Mouse (Mus musculus) olfactory bulb, adult 2 months (tissue): ENCODE results near the gene Secisbp2. TPM values are rescaled to one million over a fixed set of nuclear protein-coding genes. Genes with fewer than 3 reads are reported as not detected.

Experiments used
- H3K27ac ChIP-seq: fragments of 200-500 bp; 2 replicates; pipeline ENCODE4 v1.5.1; 2012; ENCODE audit warnings: low read depth, low read length; ENCODE audit not compliant: insufficient read depth
- H3K4me1 ChIP-seq: fragments of 200-500 bp; 2 replicates; pipeline ENCODE4 v1.6.1; 2012; ENCODE audit warnings: low read length; ENCODE audit not compliant: control insufficient read depth, insufficient read depth
- H3K4me3 ChIP-seq: fragments of 200-500 bp; 2 replicates; pipeline ENCODE4 v1.5.1; 2012; ENCODE audit warnings: mild to moderate bottlenecking, low read depth, low read length, moderate library complexity; ENCODE audit not compliant: insufficient read depth
- CTCF ChIP-seq: fragments of 200-500 bp; IDR thresholded peaks from 2 replicates; pipeline ENCODE4 v1.5.1; 2012; ENCODE audit warnings: low read depth, mild to moderate bottlenecking, low read length, moderate library complexity; ENCODE audit not compliant: insufficient read depth
- POLR2A ChIP-seq: fragments of 200-500 bp; IDR thresholded peaks from 2 replicates; pipeline ENCODE4 v1.6.1; 2012; ENCODE audit warnings: mild to moderate bottlenecking, low read depth, low read length, moderate library complexity; ENCODE audit not compliant: insufficient read depth
- WGBS: fragments of 180-500 bp; shearing (Covaris S2); methylation state at CpG from one replicate; pipeline ENCODE4 v1.1.7; 2018; 5-methylcytosine and 5-hydroxymethylcytosine counted together
- polyA plus RNA-seq: library from polyadenylated mRNA; stranded (reverse); fragments of >200 nt; gene quantifications from 2 replicates; pipeline ENCODE4 v1.2.4, GENCODE M21; 2012; ENCODE audit warnings: low replicate concordance; ENCODE audit not compliant: missing spikeins, insufficient read depth, insufficient read length

Secisbp2 gene
- polyA plus RNA-seq, 1 experiment, result not detected

DNA sequence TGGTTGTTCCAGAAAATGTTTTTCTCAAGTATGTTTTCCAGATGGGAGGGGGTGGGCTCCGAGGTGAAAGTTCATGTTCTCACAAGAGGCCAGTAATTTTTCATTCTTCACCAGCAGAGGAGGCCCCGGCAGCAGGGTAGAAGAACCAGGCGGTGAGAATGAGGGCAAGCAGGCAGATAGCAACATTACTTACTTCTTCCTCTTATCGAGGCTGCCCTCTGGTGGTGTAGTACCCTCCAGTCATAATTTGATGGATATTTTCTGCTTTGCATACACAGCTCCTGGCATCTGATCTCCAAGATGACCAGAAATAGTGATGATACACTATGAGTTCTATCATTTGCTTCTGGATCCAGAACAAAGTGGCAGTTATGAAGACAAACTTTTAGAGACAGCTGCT, 12.5 kb upstream of the Secisbp2 start:
- no peak for TF ChIP-seq CTCF
- no peak for TF ChIP-seq POLR2A
- no peak overlapping the region for H3K4me3 ChIP-seq
- no peak overlapping the region for H3K27ac ChIP-seq
- 94% methylated on average over 4 of the region's 4 CpGs for WGBS
- H3K4me1 ChIP-seq, result no peaks in the 10 kb centered on the region

- TF ChIP-seq POLR2A (no peak), CTCF (no peak)
- H3K4me1 ChIP-seq, result peaks cover 7% of the 10 kb centered on the region
- H3K4me3 ChIP-seq, result no peak overlapping the region
- H3K27ac ChIP-seq, result no peak overlapping the region
- 75% methylated on average over 3 of the region's 3 CpGs for WGBS
Measured at GRCm38 (mm10) chr13:51641424-51641823, 10.1 kb upstream of the Secisbp2 start.

GRCm38 (mm10) chr13:51642171-51642778, 9.2 kb upstream of the Secisbp2 start:
- Histone ChIP-seq H3K4me3 (no peak overlapping the region), H3K4me1 (peaks cover 7% of the 10 kb centered on the region), H3K27ac (no peak overlapping the region)
- TF ChIP-seq POLR2A (no peak), CTCF (no peak)
- WGBS, result 40% methylated on average over 11 of the region's 11 CpGs

DNA sequence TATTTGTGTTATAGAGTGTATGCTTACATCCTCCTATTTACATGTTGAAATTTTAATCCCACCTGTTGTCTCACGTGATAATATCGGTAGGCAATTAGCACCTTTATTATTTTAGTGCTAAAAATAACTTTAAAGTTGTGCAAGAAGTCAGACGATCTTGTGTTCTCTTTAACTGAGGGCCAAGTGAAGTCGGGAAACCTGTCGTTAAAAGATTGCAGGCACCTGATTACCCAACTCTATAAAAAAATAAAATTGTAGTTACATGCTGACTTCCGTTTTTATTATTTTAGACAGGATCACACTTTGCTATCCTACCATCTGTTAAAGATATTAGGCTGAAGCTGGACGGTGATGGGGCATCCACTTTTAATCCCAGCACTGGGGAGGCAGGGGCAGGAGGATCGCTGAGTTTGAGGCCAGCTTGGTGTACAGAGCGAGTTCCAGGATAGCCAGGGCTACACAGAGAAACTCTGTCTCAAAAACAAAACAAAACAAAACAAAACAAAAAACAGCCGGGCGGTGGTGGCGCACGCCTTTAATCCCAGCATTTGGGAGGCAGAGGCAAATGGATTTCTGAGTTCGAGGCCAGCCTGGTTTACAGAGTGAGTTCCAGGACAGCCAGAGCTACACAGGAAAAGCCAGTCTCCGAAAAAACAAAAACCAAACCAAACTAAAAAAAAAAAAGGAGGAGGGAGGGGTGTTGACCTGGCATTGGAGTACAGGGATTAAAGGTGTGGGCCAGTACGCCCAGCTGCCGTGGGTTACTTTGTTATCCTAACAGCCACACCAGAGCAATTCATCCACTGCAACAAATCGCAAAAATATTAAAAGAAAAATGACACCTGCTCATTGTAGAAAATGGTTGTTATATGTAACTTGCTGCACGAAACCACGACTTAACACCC, 7.3 kb upstream of the Secisbp2 start:
- Histone ChIP-seq H3K4me1 (peaks cover 7% of the 10 kb centered on the region), H3K4me3 (peak overlapping the region; percentile 65), H3K27ac (peak overlapping the region; percentile 13; the same call in 1 of the 2 replicates)
- no peak for TF ChIP-seq POLR2A
- WGBS, result 42% methylated on average over 20 of the region's 20 CpGs

DNA sequence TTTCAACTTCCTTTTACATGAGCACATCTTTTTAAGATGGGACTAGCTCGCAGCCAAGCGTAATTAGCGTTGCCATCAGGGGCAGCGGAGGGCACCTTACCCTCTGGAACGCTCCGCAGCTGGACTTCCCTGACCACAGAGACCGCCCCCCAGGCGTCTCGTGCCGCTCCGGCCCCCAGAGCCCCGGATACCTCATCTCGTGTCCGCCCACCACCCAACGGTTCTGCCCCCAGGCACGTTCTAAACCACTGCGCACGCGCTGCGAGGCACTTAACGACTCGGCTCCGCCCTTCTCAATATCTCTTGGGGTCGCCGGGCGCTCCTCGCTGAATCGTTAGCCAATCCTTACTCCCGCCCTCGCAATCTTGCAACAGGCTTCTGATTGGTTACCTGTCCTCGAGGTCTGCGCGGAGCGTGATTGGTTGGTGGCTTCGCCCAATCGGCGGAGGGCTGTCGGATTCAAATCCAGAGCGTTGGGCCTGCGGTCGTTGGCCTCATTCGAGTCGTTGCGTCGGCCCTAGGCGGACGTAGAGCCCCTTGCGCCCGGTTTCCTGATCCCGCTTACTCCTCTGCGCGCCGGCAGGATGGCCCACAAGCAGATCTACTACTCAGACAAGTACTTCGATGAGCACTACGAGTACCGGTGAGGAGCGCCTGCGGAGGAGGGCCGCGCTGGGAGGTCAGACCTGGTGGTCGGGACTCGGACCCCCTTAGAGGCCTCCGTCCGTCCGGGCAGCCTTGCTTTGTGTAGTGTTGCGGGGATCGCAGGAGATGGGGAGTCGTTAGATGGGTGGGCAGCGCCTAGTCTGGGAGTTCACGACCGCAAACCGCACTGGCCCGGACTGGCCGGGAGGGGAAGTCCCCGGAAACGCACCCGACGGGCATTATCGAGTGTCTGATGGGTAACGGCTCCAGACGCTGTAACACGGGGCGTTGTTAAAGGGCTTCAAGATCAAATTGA, 6.4 kb upstream of the Secisbp2 start, which contains the start of gene Cks2:
Cks2 (plus strand) TSS at position 404 of the 961 bp plus-strand sequence.
- WGBS, result under 1% methylated on average over 83 of the region's 83 CpGs

DNA sequence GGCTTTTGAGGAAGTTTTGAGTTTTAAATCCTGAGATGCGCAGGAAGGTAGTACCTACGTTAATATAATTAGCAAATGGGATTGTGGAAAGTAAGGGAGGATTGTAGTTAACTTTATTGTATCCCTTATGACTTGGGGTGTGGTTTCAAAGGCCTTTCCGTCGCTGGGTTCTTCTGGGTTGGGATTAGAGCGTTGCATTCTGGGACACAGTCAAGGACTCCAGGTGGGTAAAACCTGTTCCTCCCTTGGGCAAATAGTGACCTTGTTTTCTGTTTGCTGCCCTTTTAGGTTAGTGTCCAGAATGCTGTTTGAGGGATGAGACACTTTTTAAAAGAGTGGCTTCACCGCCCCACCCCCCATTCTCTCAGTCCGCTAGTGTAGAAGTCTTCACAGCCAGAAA, 5.6 kb upstream of the Secisbp2 start:
- H3K4me3 ChIP-seq, result peak overlapping the region; percentile 65; the same call in 1 of the 2 replicates
- TF ChIP-seq CTCF, result no peak
- no peak for TF ChIP-seq POLR2A

More for the DNA sequence above, 6.4 kb upstream of the Secisbp2 start, which contains the start of gene Cks2:
- Histone ChIP-seq H3K27ac (peak within 1 kb of the TSS; percentile 13; the same call in 1 of the 2 replicates), H3K4me3 (peak within 1 kb of the TSS; percentile 65), H3K4me1 (peaks cover 7% of the 10 kb centered on the region)
- TF ChIP-seq POLR2A (peak; percentile 62), CTCF (no peak)

GRCm38 (mm10) chr13:51646362-51647027, 5.0 kb upstream of the Secisbp2 start:
- H3K4me3 ChIP-seq, result no peak overlapping the region
- H3K27ac ChIP-seq, result no peak overlapping the region
- TF ChIP-seq POLR2A (no peak), CTCF (no peak)
- peaks cover 7% of the 10 kb centered on the region for H3K4me1 ChIP-seq
- 24% methylated on average over 3 of the region's 3 CpGs for WGBS

More for the DNA sequence above, 5.6 kb upstream of the Secisbp2 start:
- Histone ChIP-seq H3K4me1 (peaks cover 7% of the 10 kb centered on the region), H3K27ac (no peak overlapping the region)
- 1% methylated on average over 7 of the region's 7 CpGs for WGBS

DNA sequence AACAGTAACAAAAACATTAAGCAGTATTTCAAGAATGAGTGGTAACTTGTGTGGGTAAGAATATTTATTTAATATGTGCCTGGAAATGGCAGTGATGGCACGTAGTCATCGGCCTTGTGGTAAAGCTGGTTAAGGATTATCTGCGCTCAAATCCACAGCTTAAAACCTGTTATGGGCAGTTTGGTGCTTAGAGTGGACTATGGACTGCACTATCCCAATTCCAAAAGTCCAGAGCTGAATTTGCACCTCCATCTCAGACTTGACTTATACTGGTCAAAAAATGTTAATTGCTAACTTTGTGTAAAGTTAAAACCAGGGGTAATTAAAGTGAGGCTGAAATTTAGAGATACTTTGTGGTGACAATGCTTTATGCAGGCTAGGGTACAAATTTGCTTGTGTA, 3.7 kb upstream of the Secisbp2 start:
- no peak overlapping the region for H3K4me3 ChIP-seq
- H3K4me1 ChIP-seq, result peaks cover 11% of the 10 kb centered on the region
- no peak overlapping the region for H3K27ac ChIP-seq
- no peak for TF ChIP-seq POLR2A
- TF ChIP-seq CTCF, result no peak
- WGBS, result 91% methylated on average over 3 of the region's 3 CpGs
